Mouse (Mus musculus) C2C12 (cell line): Measurements from ENCODE around the gene Cox6a2. TPM values are rescaled to one million over a fixed set of nuclear protein-coding genes. Genes with fewer than 3 reads are reported as not detected.
A peak's percentile ranks its signal among the peaks of the same experiment; 100 is the strongest.

Experiments used
- H3K27me3 ChIP-seq: one replicate; pipeline ENCODE4 v1.6.1; 2011; ENCODE audit not compliant: control insufficient read depth, insufficient read depth, insufficient read length
- H3K36me3 ChIP-seq: one replicate; pipeline ENCODE4 v1.6.1; 2011; ENCODE audit not compliant: control insufficient read depth, insufficient read depth
- H3K4me3 ChIP-seq: one replicate; pipeline ENCODE4 v1.5.1; 2011; ENCODE audit warnings: mild to moderate bottlenecking, control low read depth; ENCODE audit not compliant: poor library complexity, insufficient read depth, severe bottlenecking
- H3K79me2 ChIP-seq: one replicate; pipeline ENCODE4 v1.6.1; 2011; ENCODE audit not compliant: control insufficient read depth, insufficient read depth
- H3K79me3 ChIP-seq: one replicate; pipeline ENCODE4 v1.6.1; 2011; ENCODE audit warnings: low read depth, control low read depth
- H3ac ChIP-seq: one replicate; pipeline ENCODE3; 2011; ENCODE audit warnings: low read depth; ENCODE audit not compliant: control insufficient read depth, insufficient read length
- CEBPB ChIP-seq: IDR thresholded peaks from one replicate; pipeline ENCODE4 v1.6.1; 2011; ENCODE audit warnings: low read depth, mild to moderate bottlenecking, control low read depth, moderate library complexity
- CTCF ChIP-seq: IDR thresholded peaks from one replicate; pipeline ENCODE4 v1.5.1; 2011; ENCODE audit not compliant: control insufficient read depth, insufficient read depth, insufficient read length
- FOSL1 ChIP-seq: IDR thresholded peaks from one replicate; pipeline ENCODE4 v1.8.0; 2011; ENCODE audit warnings: mild to moderate bottlenecking, low read length; ENCODE audit not compliant: poor library complexity, insufficient read depth, severe bottlenecking
- MAX ChIP-seq: IDR thresholded peaks from one replicate; pipeline ENCODE4 v1.6.1; 2011; ENCODE audit warnings: mild to moderate bottlenecking, control low read depth
- MYOD1 ChIP-seq: IDR thresholded peaks from one replicate; pipeline ENCODE4 v1.6.1; 2011; ENCODE audit warnings: low read depth; ENCODE audit not compliant: control insufficient read depth, insufficient read length
- MYOG ChIP-seq: IDR thresholded peaks from one replicate; pipeline ENCODE4 v1.6.1; 2011; ENCODE audit not compliant: control insufficient read depth, insufficient read length; ENCODE audit errors: extremely low read depth
- USF1 ChIP-seq: IDR thresholded peaks from one replicate; pipeline ENCODE4 v1.6.1; 2011; ENCODE audit warnings: low read depth, mild to moderate bottlenecking, control low read depth, moderate library complexity
- polyA plus RNA-seq: library from polyadenylated mRNA; unstranded; fragments of >200 nt; fragmentation: generic; extraction: Trizol; gene quantifications from one replicate; pipeline ENCODE4 v1.2.1, GENCODE M21; 2012; ENCODE audit warnings: missing spikeins

The Cox6a2 gene
- polyA plus RNA-seq, 1 experiment: 1.9 TPM

- peaks cover 27% of the 10 kb centered on the region for H3K79me2 ChIP-seq
- peaks cover 48% of the 10 kb centered on the region for H3K36me3 ChIP-seq
- H3K4me3 ChIP-seq: peak overlapping the region; percentile 66
- H3ac ChIP-seq: peak overlapping the region; percentile 38
- no peaks in the 10 kb centered on the region for H3K27me3 ChIP-seq
- TF ChIP-seq USF1 (no peak), MAX (no peak), MYOG (no peak), FOSL1 (no peak), CEBPB (no peak), MYOD1 (no peak), CTCF (no peak)
- H3K79me3 ChIP-seq: peaks cover 12% of the 10 kb centered on the region
Observed at GRCm38 (mm10) chr7:128248081-128249042, 42.2 kb upstream of the Cox6a2 start.

- H3K36me3 ChIP-seq: peaks cover 43% of the 10 kb centered on the region
- H3ac ChIP-seq: peak overlapping the region; percentile 87
- no peaks in the 10 kb centered on the region for H3K27me3 ChIP-seq
- H3K79me2 ChIP-seq: peaks cover 27% of the 10 kb centered on the region
- TF ChIP-seq FOSL1: no peak
- TF ChIP-seq CTCF: peak; percentile 42
- no peak for TF ChIP-seq MYOD1
- TF ChIP-seq MYOG: no peak
- no peak for TF ChIP-seq MAX
- peaks cover 12% of the 10 kb centered on the region for H3K79me3 ChIP-seq
- H3K4me3 ChIP-seq: peak overlapping the region; percentile 66
Observed at GRCm38 (mm10) chr7:128247443-128247842, 41.3 kb upstream of the Cox6a2 start.

DNA sequence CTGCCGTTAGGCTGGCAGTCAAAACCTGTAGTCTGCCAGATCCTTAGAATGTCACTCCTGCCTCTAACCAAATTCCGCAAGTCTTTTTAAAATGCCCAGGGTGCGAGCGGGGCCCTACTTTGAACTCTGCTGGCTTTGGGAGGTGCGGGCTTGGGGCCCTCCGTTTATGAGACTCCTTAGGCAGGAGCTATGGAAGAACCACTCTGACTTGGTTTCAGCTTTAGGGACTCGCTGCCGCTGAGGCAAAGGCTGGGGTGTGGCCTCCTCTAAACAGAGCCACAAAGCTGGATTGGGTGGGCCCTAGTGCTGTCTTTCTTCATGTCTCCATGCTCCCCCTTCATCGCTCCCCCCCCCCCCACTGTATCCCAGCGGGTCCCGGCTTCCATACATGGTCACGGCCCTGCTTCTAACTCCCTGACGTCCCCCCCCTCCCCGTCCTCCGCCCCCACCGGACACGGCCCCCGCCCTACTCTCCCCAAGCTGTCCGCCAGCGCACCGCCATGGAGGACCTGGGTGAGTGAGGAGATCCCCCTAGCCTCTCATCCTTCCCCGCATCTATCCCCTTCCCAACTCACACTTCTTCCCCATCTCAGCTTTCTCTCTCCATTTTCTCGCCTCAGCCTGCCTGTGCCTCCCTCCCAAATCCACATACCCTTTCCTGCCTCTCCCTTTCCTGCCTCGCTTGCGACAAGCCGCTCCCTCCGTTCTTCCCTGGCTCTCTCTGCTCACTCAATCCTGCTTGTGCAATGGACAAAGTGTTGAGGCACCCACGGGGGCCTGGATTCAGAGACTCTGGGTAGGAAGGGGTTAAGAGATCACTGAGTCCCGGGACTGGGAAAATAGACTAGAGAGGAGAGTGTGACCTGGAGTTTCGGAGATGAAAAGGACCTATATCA lies 40.6 kb upstream of the Cox6a2 start, which contains the start of gene Tgfb1i1:
Gene Tgfb1i1 (plus strand): TSS at position 317 of the 896 bp plus-strand sequence.
- Histone ChIP-seq H3K4me3 (peak within 1 kb of the TSS; percentile 66), H3K36me3 (peaks cover 36% of the 10 kb centered on the region), H3K27me3 (no peaks in the 10 kb centered on the region), H3K79me3 (peaks cover 12% of the 10 kb centered on the region), H3K79me2 (peaks cover 27% of the 10 kb centered on the region), H3ac (peak within 1 kb of the TSS; percentile 87)
- no peak for TF ChIP-seq MYOD1
- no peak for TF ChIP-seq MYOG
- TF ChIP-seq MAX: no peak
- no peak for TF ChIP-seq CTCF
- TF ChIP-seq CEBPB: no peak
- TF ChIP-seq USF1: no peak
- TF ChIP-seq FOSL1: no peak

GRCm38 (mm10) chr7:128245547-128245946 lies 39.4 kb upstream of the Cox6a2 start:
- TF ChIP-seq MYOD1 (no peak), MYOG (no peak), CTCF (no peak), CEBPB (no peak), MAX (no peak), USF1 (no peak), FOSL1 (no peak)
- Histone ChIP-seq H3ac (no peak overlapping the region), H3K27me3 (no peaks in the 10 kb centered on the region), H3K36me3 (peaks cover 32% of the 10 kb centered on the region), H3K79me3 (peaks cover 12% of the 10 kb centered on the region), H3K4me3 (no peak overlapping the region), H3K79me2 (peaks cover 27% of the 10 kb centered on the region)

DNA sequence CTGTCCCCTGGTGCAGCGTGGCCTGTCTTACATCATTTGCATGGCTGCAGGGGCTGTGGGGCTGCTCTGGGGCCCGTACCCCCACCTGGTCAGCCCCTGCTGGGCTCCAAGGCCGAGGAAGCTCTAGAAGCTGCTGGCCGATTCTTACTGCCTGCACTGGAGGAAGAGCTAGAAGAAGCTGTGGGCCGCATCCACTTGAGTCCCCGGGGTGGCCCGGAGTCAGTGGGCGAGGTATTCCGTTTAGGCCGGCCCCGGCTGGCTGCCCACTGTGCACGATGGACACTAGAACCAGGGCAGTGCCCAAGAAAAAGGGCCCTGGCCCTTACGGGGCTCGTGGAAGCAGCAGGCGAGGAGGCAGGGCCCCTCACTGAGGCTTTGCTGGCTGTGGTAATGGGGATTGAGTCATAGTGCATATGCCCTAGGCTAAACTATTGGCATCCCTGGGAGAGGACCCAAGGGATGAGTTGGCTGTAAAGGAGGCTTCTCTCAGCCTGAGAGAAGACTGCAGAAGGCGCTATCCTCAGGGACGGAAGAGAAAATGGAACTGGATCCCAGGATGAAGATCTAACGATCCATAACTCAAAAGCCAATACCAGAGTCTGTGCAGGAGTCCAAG lies 38.3 kb upstream of the Cox6a2 start:
- TF ChIP-seq CEBPB: no peak
- no peak for TF ChIP-seq FOSL1
- no peak for TF ChIP-seq MYOG
- TF ChIP-seq MYOD1: no peak
- no peak for TF ChIP-seq CTCF
- TF ChIP-seq MAX: no peak
- no peak for TF ChIP-seq USF1
- Histone ChIP-seq H3K27me3 (no peaks in the 10 kb centered on the region), H3K4me3 (no peak overlapping the region), H3K79me2 (peaks cover 31% of the 10 kb centered on the region), H3K36me3 (peaks cover 23% of the 10 kb centered on the region), H3ac (no peak overlapping the region), H3K79me3 (peaks cover 12% of the 10 kb centered on the region)

DNA sequence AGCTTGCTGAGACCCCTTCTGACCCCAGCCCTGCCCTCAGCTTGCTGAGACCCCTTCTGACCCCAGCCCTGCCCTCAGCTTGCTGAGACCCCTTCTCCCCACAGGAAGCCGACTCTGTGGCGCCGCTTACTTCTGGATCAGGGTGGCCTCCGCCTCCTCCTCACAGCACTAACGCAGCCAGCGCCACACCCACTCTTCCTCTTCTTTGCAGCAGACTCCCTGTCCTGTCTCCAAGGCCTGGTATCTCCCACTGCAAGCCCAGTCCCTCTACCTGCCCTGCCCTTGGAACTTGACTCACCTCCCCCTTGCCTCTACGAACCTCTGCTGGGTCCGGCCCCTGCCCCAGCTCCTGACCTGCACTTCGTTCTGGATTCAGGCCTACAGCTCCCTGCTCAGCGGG lies 37.7 kb upstream of the Cox6a2 start:
- Histone ChIP-seq H3K36me3 (peaks cover 17% of the 10 kb centered on the region), H3K4me3 (no peak overlapping the region), H3K79me3 (peaks cover 10% of the 10 kb centered on the region), H3K27me3 (no peaks in the 10 kb centered on the region), H3K79me2 (peaks cover 30% of the 10 kb centered on the region), H3ac (no peak overlapping the region)
- TF ChIP-seq CEBPB (no peak), USF1 (no peak), FOSL1 (no peak), MYOG (no peak), CTCF (no peak), MAX (no peak), MYOD1 (no peak)
